Mouse (Mus musculus) liver, embryonic 14.5 days (tissue): ENCODE results near the gene Zfp598. TPM values are rescaled to one million over a fixed set of nuclear protein-coding genes. Genes with fewer than 3 reads are reported as not detected.

Experiments
- ATAC-seq: fragments of 200-750 bp; cut with Nextera tagmentation; 2 replicates; pipeline ENCODE4 v1.8.0; 2017; ENCODE audit warnings: moderate number of reproducible peaks, mild to moderate bottlenecking, moderate library complexity; ENCODE audit not compliant: insufficient read depth
- DNase-seq, 3 experiments: peaks; one replicate each; pipeline ENCODE4 v3.0.0-alpha.2; 2012 to 2013; ENCODE audit warnings: low read depth in 3 of 3, low spot score in 3 of 3
- H3K27ac ChIP-seq: fragments of 300-500 bp; sonication (generic); 2 replicates; pipeline ENCODE4 v1.5.1; 2014; ENCODE audit warnings: moderate library complexity, mild to moderate bottlenecking, control low read depth, inconsistent platforms
- H3K27me3 ChIP-seq: fragments of 300-500 bp; sonication (generic); 2 replicates; pipeline ENCODE4 v1.6.1; 2014; ENCODE audit warnings: mild to moderate bottlenecking, low read length, moderate library complexity; ENCODE audit not compliant: control insufficient read depth, insufficient read depth
- H3K36me3 ChIP-seq: fragments of 300-500 bp; sonication (generic); replicated peaks from 2 replicates; pipeline ENCODE4 v1.6.1; 2014; ENCODE audit warnings: low read depth; ENCODE audit not compliant: control insufficient read depth, insufficient read depth
- H3K4me1 ChIP-seq, 2 experiments: fragments of 200-500 bp in 1 of 2; fragments of 300-500 bp in 1 of 2; sonication (generic) in 1 of 2; replicated peaks; 2 replicates each; pipeline ENCODE4 v1.6.1; 2012 to 2014; ENCODE audit warnings: antibody characterized with exemption in 1 of 2, inconsistent platforms in 1 of 2, low read length in 1 of 2; ENCODE audit not compliant: control insufficient read depth in 2 of 2, insufficient read depth in 2 of 2
- H3K4me2 ChIP-seq: fragments of 300-500 bp; sonication (generic); 2 replicates; pipeline ENCODE4 v1.6.1; 2014; ENCODE audit warnings: low read depth, mild to moderate bottlenecking, control low read depth, moderate library complexity
- H3K4me3 ChIP-seq, 2 experiments: fragments of 200-500 bp in 1 of 2; fragments of 300-500 bp in 1 of 2; sonication (generic) in 1 of 2; 2 replicates each; pipeline ENCODE4 v1.5.1; 2012 to 2014; ENCODE audit warnings: low read depth in 2 of 2, low read length in 2 of 2, mild to moderate bottlenecking in 2 of 2, control low read depth in 1 of 2, inconsistent platforms in 1 of 2, moderate library complexity in 1 of 2; ENCODE audit not compliant: insufficient read depth in 1 of 2
- H3K9ac ChIP-seq: fragments of 300-500 bp; sonication (generic); replicated peaks from 2 replicates; pipeline ENCODE4 v1.6.1; 2014; ENCODE audit warnings: mild to moderate bottlenecking, control low read depth, moderate library complexity
- H3K9me3 ChIP-seq: fragments of 300-500 bp; sonication (generic); 2 replicates; pipeline ENCODE4 v1.6.1; 2016; ENCODE audit warnings: low read length, mixed read lengths; ENCODE audit not compliant: control insufficient read depth
- CTCF ChIP-seq: IDR thresholded peaks from 2 replicates; pipeline ENCODE4 v1.5.1; 2016; ENCODE audit warnings: antibody characterized with exemption, low read depth, control low read depth
- EP300 ChIP-seq: IDR thresholded peaks from 2 replicates; pipeline ENCODE4 v1.6.1; 2016; ENCODE audit warnings: antibody characterized with exemption, low read depth
- WGBS: fragments of 180-500 bp; shearing (Covaris S2); extraction: QIAGEN DNeasy Blood & Tissue Kit; methylation state at CpG from one replicate; pipeline ENCODE4 v1.1.7; 2014; ENCODE audit not compliant: insufficient replicate concordance; 5-methylcytosine and 5-hydroxymethylcytosine counted together
- polyA plus RNA-seq, 2 experiments: library from polyadenylated mRNA; depleted of rRNA in 1 of 2; stranded (reverse) in 1 of 2; unstranded in 1 of 2; fragments of >200 nt; fragmentation: Nextera tagmentation in 1 of 2; extraction: Ambion mirVana in 1 of 2; gene quantifications; 2 replicates each; pipeline versions ENCODE4 v1.2.1 to v1.2.3; 2012 to 2014

The Zfp598 gene
- polyA plus RNA-seq, 2 experiments, result 10.7 to 23.8 TPM

DNA sequence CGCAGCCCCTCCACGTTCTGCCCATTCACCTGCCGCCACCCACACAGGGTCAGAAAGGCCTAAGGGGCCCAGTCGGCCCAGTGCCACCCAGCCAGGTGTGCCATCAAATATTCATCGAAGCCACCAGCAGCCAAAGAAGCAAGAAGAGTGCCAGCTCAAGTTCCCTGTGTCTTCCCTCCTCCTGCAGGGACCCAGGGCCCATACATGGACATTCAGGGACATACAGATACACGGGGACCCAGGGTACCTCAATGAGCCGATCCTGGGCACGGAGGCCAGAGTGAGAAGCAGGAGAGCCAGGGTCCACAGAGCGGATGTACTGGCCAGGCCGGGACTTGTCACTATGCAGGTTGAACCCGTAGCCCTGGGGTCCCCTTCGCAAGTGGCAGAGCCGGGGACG lies 27.5 kb upstream of the Zfp598 start:
- ATAC-seq (no peak), DNase-seq (no peak)
- Histone ChIP-seq H3K27me3 (no peaks in the 10 kb centered on the region), H3K4me2 (no peak overlapping the region), H3K9me3 (no peaks in the 10 kb centered on the region), H3K4me3 (no peak overlapping the region), H3K9ac (no peak overlapping the region), H3K27ac (no peak overlapping the region), H3K4me1 (peaks cover 0 to 15% of the 10 kb centered on the region in 2 experiments; a peak in 3 of 4 replicates), H3K36me3 (no peaks in the 10 kb centered on the region)
- TF ChIP-seq CTCF (no peak), EP300 (no peak)
- whole genome bisulfite sequencing, result 80% methylated on average over 14 of the region's 14 CpGs

DNA sequence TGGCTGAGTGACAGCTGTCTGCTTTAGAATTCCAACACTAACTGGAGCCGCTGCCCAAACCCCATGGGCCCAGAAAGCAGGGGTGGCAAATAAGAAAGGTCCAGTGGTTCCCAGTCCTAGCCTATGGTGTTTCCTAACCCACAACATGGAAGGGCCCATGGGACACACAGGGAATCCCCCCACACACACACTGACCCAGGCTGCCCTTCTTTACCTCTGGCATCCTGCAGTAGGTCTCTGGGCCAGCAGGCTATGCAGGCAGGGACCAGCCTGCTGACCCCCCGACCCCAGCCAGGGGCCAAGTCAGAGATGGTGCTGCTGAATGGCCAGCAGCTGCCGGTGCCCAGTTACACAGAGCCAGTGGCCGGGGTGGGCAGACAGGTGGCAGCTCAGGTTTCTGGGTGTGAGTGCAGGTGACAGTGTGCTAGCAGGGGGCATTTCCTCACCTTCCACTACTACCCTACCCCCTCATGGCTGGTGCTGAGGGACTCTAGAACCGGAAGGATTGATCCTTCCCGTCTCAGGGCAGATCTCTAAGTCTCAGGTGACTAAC lies 26.6 kb upstream of the Zfp598 start:
- no peaks in the 10 kb centered on the region for H3K36me3 ChIP-seq
- H3K9me3 ChIP-seq, result no peaks in the 10 kb centered on the region
- H3K27me3 ChIP-seq, result no peaks in the 10 kb centered on the region
- no peak overlapping the region for H3K4me3 ChIP-seq
- no peak for ATAC-seq
- no peak for TF ChIP-seq CTCF
- TF ChIP-seq EP300, result no peak
- no peak overlapping the region for H3K27ac ChIP-seq
- 64% methylated on average over 6 of the region's 6 CpGs for WGBS
- no peak overlapping the region for H3K4me2 ChIP-seq
- DNase-seq, result no peak
- H3K9ac ChIP-seq, result no peak overlapping the region
- peaks cover 0 to 12% of the 10 kb centered on the region in 2 experiments; a peak in 3 of 4 replicates for H3K4me1 ChIP-seq

DNA sequence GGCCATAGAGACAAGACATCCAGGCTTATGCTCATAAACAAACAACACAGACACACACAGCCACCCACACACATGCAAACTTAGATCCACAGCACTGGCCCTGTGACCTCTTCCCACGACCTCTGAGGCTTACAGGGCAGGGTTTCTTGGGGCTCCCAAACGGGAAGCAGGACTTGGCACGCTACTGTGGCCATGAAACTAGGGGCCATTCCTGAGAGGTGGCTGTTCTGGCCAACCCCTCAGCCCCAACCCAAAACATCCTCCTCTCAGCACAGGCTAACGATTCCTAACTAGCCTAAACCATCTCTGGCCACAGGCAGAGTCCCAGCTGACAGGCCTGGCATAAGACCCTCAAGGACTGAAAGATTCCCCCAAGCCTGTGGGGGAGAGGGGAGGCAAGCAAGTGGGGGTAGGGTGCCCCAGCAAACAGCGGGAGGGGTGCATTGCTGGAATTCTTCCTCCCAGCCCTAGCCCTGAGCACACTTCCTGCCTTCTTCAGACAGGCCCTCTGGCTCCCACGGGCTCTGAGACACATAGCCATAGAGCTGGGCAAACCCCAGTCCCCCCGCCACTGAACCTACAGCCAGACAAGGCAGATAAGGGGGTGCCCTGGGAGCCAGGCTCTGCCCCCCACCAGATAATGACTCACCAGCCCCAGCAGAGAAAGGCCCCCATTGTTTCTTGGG lies 25.3 kb upstream of the Zfp598 start:
- DNase-seq (no peak), ATAC-seq (no peak)
- H3K4me3 ChIP-seq, result no peak overlapping the region
- no peak overlapping the region for H3K9ac ChIP-seq
- peaks cover 0 to 12% of the 10 kb centered on the region in 2 experiments; a peak in 3 of 4 replicates for H3K4me1 ChIP-seq
- H3K36me3 ChIP-seq, result no peaks in the 10 kb centered on the region
- H3K9me3 ChIP-seq, result no peaks in the 10 kb centered on the region
- 36% methylated on average over 7 of the region's 7 CpGs for WGBS
- H3K27me3 ChIP-seq, result peaks cover 7% of the 10 kb centered on the region
- no peak overlapping the region for H3K27ac ChIP-seq
- no peak overlapping the region for H3K4me2 ChIP-seq
- TF ChIP-seq EP300, result no peak
- TF ChIP-seq CTCF, result no peak

DNA sequence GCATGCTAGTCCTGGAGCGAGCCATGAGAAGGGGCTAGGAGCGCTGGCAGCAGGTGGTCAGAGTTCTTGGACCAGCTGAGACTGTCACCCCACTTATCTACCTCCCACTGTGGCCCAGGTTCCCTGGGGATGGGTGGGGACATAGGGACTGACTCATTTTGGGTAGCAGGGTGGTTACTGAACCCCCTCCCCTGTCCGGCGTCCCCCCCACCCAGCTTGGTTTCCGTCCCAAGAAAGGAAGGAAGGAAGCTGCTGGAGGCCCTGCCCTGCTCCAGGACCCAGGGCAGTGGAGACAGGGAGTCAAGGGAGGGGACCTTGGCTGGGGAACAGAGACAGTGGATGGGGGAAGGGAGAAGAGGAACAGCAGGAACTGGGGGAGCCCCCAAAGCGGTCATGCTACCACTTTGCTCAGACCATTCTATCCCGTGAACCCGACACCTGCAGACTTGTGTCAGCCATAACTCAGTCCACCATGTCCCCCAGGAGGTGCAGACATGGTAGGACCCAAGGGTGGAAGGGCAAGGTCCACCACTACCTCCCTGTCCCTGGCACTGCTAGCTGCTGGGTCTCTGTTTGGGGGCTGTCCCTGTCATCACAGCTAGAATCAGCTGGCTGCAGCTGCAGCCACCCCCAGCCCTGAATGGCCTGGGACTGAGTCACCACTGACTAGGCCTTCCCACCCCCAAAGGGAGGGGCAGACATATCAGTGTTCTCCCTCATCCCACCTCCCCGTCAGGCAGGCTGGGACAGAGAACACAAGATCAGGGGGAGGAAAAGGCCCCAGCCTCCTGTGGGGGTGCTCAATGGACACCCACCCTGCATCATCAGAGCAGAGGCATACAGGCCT lies 24.4 kb upstream of the Zfp598 start:
- 39% methylated on average over 9 of the region's 9 CpGs for WGBS
- Histone ChIP-seq H3K4me3 (no peak overlapping the region), H3K9ac (no peak overlapping the region), H3K4me2 (no peak overlapping the region), H3K27me3 (peaks cover 16% of the 10 kb centered on the region), H3K4me1 (peaks cover 0 to 12% of the 10 kb centered on the region in 2 experiments; a peak in 3 of 4 replicates), H3K9me3 (no peaks in the 10 kb centered on the region), H3K36me3 (no peaks in the 10 kb centered on the region), H3K27ac (no peak overlapping the region)
- ATAC-seq (peak; percentile 42; the same call in 1 of the 2 replicates), DNase-seq (no peak)
- TF ChIP-seq CTCF (no peak), EP300 (no peak)

DNA sequence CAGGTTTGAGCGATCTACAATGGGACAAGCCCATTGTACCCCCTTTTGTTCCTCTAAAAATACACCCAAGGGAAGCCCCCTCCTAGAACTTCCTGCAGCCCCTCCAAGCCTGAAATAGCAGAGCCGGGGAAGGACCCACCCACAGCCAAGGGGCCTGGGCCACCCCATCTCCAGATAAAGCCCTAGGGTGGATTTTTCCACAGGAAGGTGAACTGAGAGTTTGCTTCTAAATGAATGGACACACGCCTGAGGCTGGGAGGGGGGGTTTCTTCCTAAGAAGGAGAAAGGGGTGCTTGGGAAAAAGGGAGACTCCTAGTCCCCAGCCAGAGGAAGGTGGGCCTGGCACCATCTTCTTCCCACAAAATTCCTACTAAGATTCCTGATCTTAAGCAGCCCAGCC lies 23.6 kb upstream of the Zfp598 start:
- Histone ChIP-seq H3K27me3 (peaks cover 25% of the 10 kb centered on the region), H3K9me3 (no peaks in the 10 kb centered on the region), H3K4me1 (peaks cover 0 to 16% of the 10 kb centered on the region in 2 experiments; a peak in 3 of 4 replicates), H3K4me3 (no peak overlapping the region), H3K36me3 (no peaks in the 10 kb centered on the region), H3K4me2 (no peak overlapping the region), H3K9ac (no peak overlapping the region), H3K27ac (no peak overlapping the region)
- WGBS, result 48% methylated on average over 3 of the region's 3 CpGs
- TF ChIP-seq CTCF (no peak), EP300 (no peak)
- ATAC-seq (no peak), DNase-seq (no peak)
